Mouse (Mus musculus) megakaryocyte, embryonic 14.5 days (primary cell): Measurements from ENCODE around the gene Sptbn4. TPM values are rescaled to one million over a fixed set of nuclear protein-coding genes. Genes with fewer than 3 reads are reported as not detected.

Experiments
- H3K27me3 ChIP-seq: replicated peaks from 2 replicates; pipeline ENCODE3; 2012; ENCODE audit warnings: inconsistent platforms
- H3K36me3 ChIP-seq: replicated peaks from 2 replicates; pipeline ENCODE3; 2012; ENCODE audit warnings: low read length, inconsistent platforms, mixed read lengths
- H3K4me1 ChIP-seq: 2 replicates; pipeline ENCODE4 v1.6.1; 2012; ENCODE audit warnings: inconsistent platforms
- H3K4me3 ChIP-seq: replicated peaks from 2 replicates; pipeline ENCODE3; 2012; ENCODE audit warnings: moderate library complexity, mild to moderate bottlenecking, inconsistent platforms
- H3K9me3 ChIP-seq: 2 replicates; pipeline ENCODE4 v1.6.1; 2012; ENCODE audit warnings: inconsistent platforms
- FLI1 ChIP-seq: IDR thresholded peaks from 2 replicates; pipeline ENCODE4 v1.6.1; 2012; ENCODE audit warnings: low read length, inconsistent platforms, mixed read lengths
- GATA1 ChIP-seq: IDR thresholded peaks from 3 replicates; pipeline ENCODE4 v1.6.1; 2012; ENCODE audit warnings: mixed read lengths, low read length, inconsistent platforms, borderline replicate concordance
- polyA plus RNA-seq: library from polyadenylated mRNA; stranded (reverse); fragments of >175 nt; gene quantifications from 2 replicates; pipeline ENCODE4 v1.2.3, GENCODE M21; 2012; ENCODE audit warnings: low replicate concordance; ENCODE audit not compliant: insufficient read depth

The Sptbn4 gene
- polyA plus RNA-seq, 1 experiment = 0.27 TPM

- H3K9me3 ChIP-seq = peaks cover 24% of the 10 kb centered on the region
- H3K4me3 ChIP-seq = peak overlapping the region; percentile 88
- peaks cover 88% of the 10 kb centered on the region for H3K27me3 ChIP-seq
- no peaks in the 10 kb centered on the region for H3K36me3 ChIP-seq
- H3K4me1 ChIP-seq = peaks cover 24% of the 10 kb centered on the region
- TF ChIP-seq FLI1 = no peak
- TF ChIP-seq GATA1 = no peak
These were observed 38.9 kb downstream of the Sptbn4 start for GRCm38 (mm10) chr7:27408379-27409176.

GRCm38 (mm10) chr7:27407816-27408215, 39.7 kb downstream of the Sptbn4 start:
- H3K4me3 ChIP-seq = no peak overlapping the region
- H3K27me3 ChIP-seq = peaks cover 90% of the 10 kb centered on the region
- peaks cover 31% of the 10 kb centered on the region for H3K9me3 ChIP-seq
- H3K36me3 ChIP-seq = no peaks in the 10 kb centered on the region
- TF ChIP-seq FLI1 (no peak), GATA1 (no peak)
- peaks cover 24% of the 10 kb centered on the region for H3K4me1 ChIP-seq

- Histone ChIP-seq H3K4me1 (peaks cover 28% of the 10 kb centered on the region), H3K36me3 (no peaks in the 10 kb centered on the region), H3K27me3 (peaks cover 94% of the 10 kb centered on the region), H3K4me3 (no peak overlapping the region), H3K9me3 (peaks cover 34% of the 10 kb centered on the region)
- TF ChIP-seq FLI1 (no peak), GATA1 (no peak)
These were observed 41.0 kb downstream of the Sptbn4 start for GRCm38 (mm10) chr7:27406481-27406880.

GRCm38 (mm10) chr7:27404203-27404942, 43.1 kb downstream of the Sptbn4 start:
- H3K4me1 ChIP-seq = peaks cover 28% of the 10 kb centered on the region
- peaks cover 92% of the 10 kb centered on the region for H3K27me3 ChIP-seq
- no peak for TF ChIP-seq FLI1
- no peak for TF ChIP-seq GATA1
- no peaks in the 10 kb centered on the region for H3K36me3 ChIP-seq
- H3K9me3 ChIP-seq = peaks cover 32% of the 10 kb centered on the region
- H3K4me3 ChIP-seq = no peak overlapping the region

- no peaks in the 10 kb centered on the region for H3K36me3 ChIP-seq
- no peak for TF ChIP-seq GATA1
- no peak for TF ChIP-seq FLI1
- peaks cover 89% of the 10 kb centered on the region for H3K27me3 ChIP-seq
- H3K4me1 ChIP-seq = peaks cover 13% of the 10 kb centered on the region
- peak overlapping the region; percentile 67 for H3K4me3 ChIP-seq
- peaks cover 33% of the 10 kb centered on the region for H3K9me3 ChIP-seq
These were observed 44.8 kb downstream of the Sptbn4 start for GRCm38 (mm10) chr7:27402675-27403074.

GRCm38 (mm10) chr7:27400545-27400944, 46.9 kb downstream of the Sptbn4 start:
- Histone ChIP-seq H3K27me3 (peaks cover 90% of the 10 kb centered on the region), H3K9me3 (peaks cover 24% of the 10 kb centered on the region), H3K36me3 (no peaks in the 10 kb centered on the region), H3K4me1 (peaks cover 32% of the 10 kb centered on the region), H3K4me3 (no peak overlapping the region)
- TF ChIP-seq GATA1 (no peak), FLI1 (no peak)

- Histone ChIP-seq H3K9me3 (0 out of 2 replicates have a peak, but pooled peaks cover 4% of the 10 kb centered on the region), H3K4me3 (peak overlapping the region; percentile 21), H3K27me3 (peaks cover 87% of the 10 kb centered on the region), H3K4me1 (peaks cover 22% of the 10 kb centered on the region), H3K36me3 (no peaks in the 10 kb centered on the region)
- TF ChIP-seq FLI1 (no peak), GATA1 (no peak)
These were observed 50.2 kb downstream of the Sptbn4 start for GRCm38 (mm10) chr7:27397048-27397949.

- peak overlapping the region; percentile 69 for H3K4me3 ChIP-seq
- TF ChIP-seq FLI1 (no peak), GATA1 (no peak)
- peaks cover 22% of the 10 kb centered on the region for H3K4me1 ChIP-seq
- H3K9me3 ChIP-seq = 0 out of 2 replicates have a peak, but pooled peaks cover 4% of the 10 kb centered on the region
- no peaks in the 10 kb centered on the region for H3K36me3 ChIP-seq
- H3K27me3 ChIP-seq = peaks cover 87% of the 10 kb centered on the region
These were observed 51.1 kb downstream of the Sptbn4 start for GRCm38 (mm10) chr7:27396184-27397047.
